In genomic region chr12:14015271-14015670, GRCm38 (mm10) we compare ENCODE assay signal across 15 mouse cellular contexts.
DNase-seq lines count a peak whose midpoint lies in the region.
"Had no signal": no experiment of that assay in that cellular context is flagged by ENCODE, and none has a peak within 500 bp of the region (broad histone marks: within the 10 kb centered on the region; RNA-seq: fewer than 3 reads in every experiment).

No protein-coding gene starts in this region.

- DNase-seq in adrenal gland, adult 2 months, result peak; percentile 17
- DNase-seq in adrenal gland, postnatal 25 days, result no peak
- DNase-seq in heart, postnatal 10 days, result peak; percentile 3 to 5
- no peak for DNase-seq in heart, postnatal 36 days
- DNase-seq in lung, postnatal 25 days (ENCODE audit: low spot score), result peak; percentile 13
- no peak for DNase-seq in lung, postnatal 4 days
- DNase-seq in skeletal muscle tissue, adult 2 months (ENCODE audit: low read depth, low spot score), result peak; percentile 0
- DNase-seq in spleen, adult 12 weeks (ENCODE audit: low spot score), result no peak
- DNase-seq: cerebellum, adult 8-10 months; cerebellum, postnatal 36 days; embryo, embryonic 11 days; kidney, postnatal 36 days; liver, postnatal 0 days; right cerebral cortex, postnatal 25 days; thymus, postnatal 4 days had no signal

- intact Hi-C loops in heart, postnatal 10 days (cut with DNase I), result no loop called here
- intact Hi-C loops in heart, postnatal 36 days (cut with DNase I), result no loop called here

Comparison
In these comparisons a context has a peak if more than half of its experiments do, and no peak if none do; other contexts are left out.
1. DNase-seq: peak in adrenal gland, adult 2 months (single experiment), heart, postnatal 10 days (2 of 2), lung, postnatal 25 days (single experiment) and skeletal muscle tissue, adult 2 months (single experiment); none in adrenal gland, postnatal 25 days (single experiment), heart, postnatal 36 days (0 of 2), lung, postnatal 4 days (0 of 2) and spleen, adult 12 weeks (single experiment).